In the genomic region with DNA sequence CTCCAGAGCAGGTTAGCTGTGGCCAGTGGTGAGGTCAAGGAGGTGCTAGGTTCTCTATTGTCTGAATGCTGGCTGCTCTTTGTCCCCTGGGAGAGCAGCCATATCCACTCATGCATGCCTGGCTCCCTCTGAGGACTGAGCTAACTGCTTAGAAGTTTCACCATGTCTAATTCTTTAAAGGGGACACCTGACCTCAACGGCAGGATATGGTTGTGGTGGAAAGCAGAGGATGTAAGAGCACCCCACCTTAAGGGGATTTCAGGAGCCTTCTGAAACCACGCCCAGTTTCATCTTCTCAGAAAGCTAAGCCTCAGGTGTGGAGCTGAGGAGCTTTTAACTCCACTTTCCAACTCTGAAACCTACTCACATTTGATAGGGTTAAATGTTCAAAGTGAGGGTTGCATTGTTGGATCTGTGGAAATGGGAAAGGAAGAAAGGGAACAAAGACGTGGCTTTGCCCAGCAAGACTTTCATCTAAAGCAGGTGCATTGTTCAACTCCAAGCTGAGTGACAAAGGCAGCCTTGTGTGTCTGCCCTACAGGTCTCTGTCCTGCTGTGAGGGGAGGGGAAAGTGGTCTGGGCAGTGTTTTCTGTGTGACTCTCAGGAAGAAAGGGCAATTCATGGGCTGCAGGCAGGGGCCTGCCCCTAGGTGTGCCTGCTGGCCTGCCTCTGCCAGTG, we compare ENCODE assay signal across 10 mouse cellular contexts. TPM values are rescaled to one million over a fixed set of nuclear protein-coding genes. Genes with fewer than 3 reads are reported as not detected.
DNase-seq lines count a peak whose midpoint lies in the region; ATAC-seq lines count a peak whose summit lies in the region.
"Had no signal": no experiment of that assay in that cellular context is flagged by ENCODE, and none has a peak within 500 bp of the region (broad histone marks: within the 10 kb centered on the region; RNA-seq: fewer than 3 reads in every experiment).

No protein-coding gene starts in this region.

- peak overlapping the region; percentile 19; the same call in 1 of the 2 replicates for H3K27ac ChIP-seq in lung, embryonic 16.5 days (ENCODE audit: low read length)

- ATAC-seq in lung, embryonic 16.5 days (ENCODE audit: low read depth): peak; percentile 62; the same call in 1 of the 2 replicates

- 49% methylated on average over 3 of the region's 3 CpGs for WGBS in lung, embryonic 16.5 days

- H3K27me3 ChIP-seq in lung, embryonic 16.5 days (ENCODE audit: control insufficient read depth, insufficient read depth, low read depth, low read length): no peaks in the 10 kb centered on the region

- H3K9me3 ChIP-seq in lung, embryonic 16.5 days (ENCODE audit: control insufficient read depth, low read length): no peaks in the 10 kb centered on the region

- no peak for DNase-seq in lung, adult 18-20 months
- peak; percentile 71 for DNase-seq in embryo, embryonic 10.5 days (ENCODE audit: low spot score)
- peak; percentile 59 for DNase-seq in kidney, adult 9 months
- DNase-seq in naive thymus-derived CD4-positive, alpha-beta T cell, adult 2 months (ENCODE audit: low read depth): peak; percentile 5
- DNase-seq in layer of hippocampus, adult 18-20 months (ENCODE audit: low spot score in 2 of 2): no peak
- no peak for DNase-seq in adrenal gland, postnatal 36 days
- no peak for DNase-seq in heart, adult 8-10 months (ENCODE audit: low spot score)
- DNase-seq: thymus, adult 2 months had no signal

- H3K4me1 ChIP-seq in lung, embryonic 16.5 days (replicated peaks; ENCODE audit: control insufficient read depth, insufficient read depth, low read length): 0 out of 2 replicates have a peak, but pooled peaks cover 3% of the 10 kb centered on the region

- no peaks in the 10 kb centered on the region for H3K36me3 ChIP-seq in lung, embryonic 16.5 days (ENCODE audit: control insufficient read depth, insufficient read depth, low read length)

- H3K4me3 ChIP-seq in lung, embryonic 16.5 days (ENCODE audit: low read length): no peak overlapping the region

- H3K9ac ChIP-seq in lung, embryonic 16.5 days (ENCODE audit: low read length): 0 out of 2 replicates have a peak overlapping the region, but pooled peaks have one; percentile 22

- H3K4me2 ChIP-seq in lung, embryonic 16.5 days (ENCODE audit: low read depth, low read length): no peak overlapping the region

RNA-seq across cellular contexts. Expression of a gene that starts 50.2 kb away (rescaled TPM):
- 104 and 107 TPM in 2 replicates for polyA plus RNA-seq in lung, embryonic 16.5 days (2015; fragmentation: Nextera tagmentation; extraction: Ambion mirVana)
- total RNA-seq in layer of hippocampus, adult 18-20 months (2021): 100 to 1,000 TPM; 153 to 156 TPM
- 100 to 1,000 TPM in 1 of 2 experiments, 10 to 100 TPM in 1; 83.2 to 103 TPM for total RNA-seq in adrenal gland, postnatal 36 days (2021)
- total RNA-seq in heart, adult 8-10 months (2022): 100 to 1,000 TPM; 115 to 138 (median 131) TPM
- total RNA-seq: megakaryocyte progenitor cell, adult 5-6 weeks had no signal

Comparison
In these comparisons a context has a peak if more than half of its experiments do, and no peak if none do; other contexts are left out.
1. DNase-seq: peak in embryo, embryonic 10.5 days (single experiment), kidney, adult 9 months (single experiment) and naive thymus-derived CD4-positive, alpha-beta T cell, adult 2 months (single experiment); none in lung, adult 18-20 months (0 of 2), layer of hippocampus, adult 18-20 months (0 of 2), adrenal gland, postnatal 36 days (0 of 2) and heart, adult 8-10 months (single experiment).